11 mouse cellular contexts compared by ENCODE assay signal in the genomic region with DNA sequence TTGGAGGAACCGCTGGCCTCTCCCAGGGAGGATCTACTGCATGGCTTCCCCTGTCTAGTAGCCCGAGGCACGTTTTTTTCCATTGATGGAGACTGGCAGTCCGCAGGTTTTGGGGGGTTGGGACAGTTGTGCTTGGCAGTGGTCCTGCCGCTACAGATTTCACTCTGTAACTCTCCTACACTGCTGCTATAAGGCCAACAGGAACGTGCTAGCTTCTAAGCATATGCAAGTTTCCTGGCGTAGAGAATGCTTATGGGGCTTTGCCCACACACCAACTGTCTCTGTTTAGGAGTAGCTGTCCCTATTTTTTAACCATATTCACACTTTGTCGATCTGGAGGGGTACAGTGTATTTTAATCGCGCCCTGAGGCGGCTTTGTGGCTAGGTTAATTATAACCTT. TPM values are rescaled to one million over a fixed set of nuclear protein-coding genes. Genes with fewer than 3 reads are reported as not detected.
A peak's percentile ranks its signal among the peaks of the same experiment; 100 is the strongest.
DNase-seq lines count a peak whose midpoint lies in the region; ATAC-seq and TF ChIP-seq lines count a peak whose summit lies in the region.
"Had no signal": no experiment of that assay in that cellular context is flagged by ENCODE, and none has a peak within 500 bp of the region (broad histone marks: within the 10 kb centered on the region; RNA-seq: fewer than 3 reads in every experiment).

No protein-coding gene starts in this region.

- TF ChIP-seq CTCF in intestine, postnatal 0 days (IDR thresholded peaks at IDR 0.05; ENCODE audit: low read depth) = no peak

- H3K27me3 ChIP-seq in limb, embryonic 12.5 days = no peaks in the 10 kb centered on the region
- no peaks in the 10 kb centered on the region for H3K27me3 ChIP-seq in limb, embryonic 10.5 days (ENCODE audit: low read depth, poor library complexity, severe bottlenecking)
- no peaks in the 10 kb centered on the region for H3K27me3 ChIP-seq in hindbrain, embryonic 16.5 days (replicated peaks; ENCODE audit: control insufficient read depth, insufficient read depth, low read length)
- H3K27me3 ChIP-seq in intestine, postnatal 0 days (replicated peaks; ENCODE audit: control insufficient read depth, insufficient read depth, low read length) = no peaks in the 10 kb centered on the region
- H3K27me3 ChIP-seq: heart, embryonic 15.5 days had no signal

- H3K4me3 ChIP-seq in limb, embryonic 12.5 days (replicated peaks) = no peak overlapping the region
- no peak overlapping the region for H3K4me3 ChIP-seq in limb, embryonic 10.5 days
- no peak overlapping the region for H3K4me3 ChIP-seq in hindbrain, embryonic 16.5 days (ENCODE audit: low read length)
- H3K4me3 ChIP-seq in intestine, postnatal 0 days (ENCODE audit: low read depth, low read length) = no peak overlapping the region
- H3K4me3 ChIP-seq: heart, embryonic 15.5 days had no signal

- 0 out of 2 replicates have a peak overlapping the region, but pooled peaks have one; percentile 5 for H3K4me2 ChIP-seq in limb, embryonic 12.5 days
- peak overlapping the region; percentile 18; the same call in 1 of the 2 replicates for H3K4me2 ChIP-seq in hindbrain, embryonic 16.5 days (ENCODE audit: low read length)
- no peak overlapping the region for H3K4me2 ChIP-seq in intestine, postnatal 0 days (replicated peaks; ENCODE audit: low read depth)
- H3K4me2 ChIP-seq: heart, embryonic 15.5 days; liver, embryonic 11.5 days had no signal

- H3K36me3 ChIP-seq in limb, embryonic 12.5 days = no peaks in the 10 kb centered on the region
- H3K36me3 ChIP-seq in limb, embryonic 10.5 days = no peaks in the 10 kb centered on the region
- H3K36me3 ChIP-seq in hindbrain, embryonic 16.5 days (ENCODE audit: control insufficient read depth, insufficient read depth, low read length) = no peaks in the 10 kb centered on the region
- no peaks in the 10 kb centered on the region for H3K36me3 ChIP-seq in intestine, postnatal 0 days (ENCODE audit: control insufficient read depth, insufficient read depth)
- H3K36me3 ChIP-seq: heart, embryonic 15.5 days had no signal

- no peak overlapping the region for H3K27ac ChIP-seq in limb, embryonic 12.5 days
- H3K27ac ChIP-seq in limb, embryonic 10.5 days = no peak overlapping the region
- H3K27ac ChIP-seq in hindbrain, embryonic 16.5 days (ENCODE audit: low read depth, low read length) = peak overlapping the region; percentile 47
- no peak overlapping the region for H3K27ac ChIP-seq in intestine, postnatal 0 days (ENCODE audit: low read depth, low read length)
- H3K27ac ChIP-seq: heart, embryonic 15.5 days had no signal

- WGBS in limb, embryonic 12.5 days = 54% methylated on average over 11 of the region's 11 CpGs
- 67% methylated on average over 11 of the region's 11 CpGs for WGBS in limb, embryonic 10.5 days
- WGBS in hindbrain, embryonic 16.5 days = 44% methylated on average over 11 of the region's 11 CpGs
- 69% methylated on average over 11 of the region's 11 CpGs for WGBS in intestine, postnatal 0 days

- no peak overlapping the region for H3K9ac ChIP-seq in limb, embryonic 12.5 days (replicated peaks)
- 0 out of 2 replicates have a peak overlapping the region, but pooled peaks have one; percentile 11 for H3K9ac ChIP-seq in hindbrain, embryonic 16.5 days (ENCODE audit: low read depth, low read length)
- H3K9ac ChIP-seq in intestine, postnatal 0 days (ENCODE audit: low read depth, low read length) = no peak overlapping the region
- H3K9ac ChIP-seq: heart, embryonic 15.5 days had no signal

- no peak for DNase-seq in limb, embryonic 10.5 days (ENCODE audit: low spot score)
- peak; percentile 81 to 90 for DNase-seq in left cerebral cortex, adult 9 months (ENCODE audit: low spot score in 2 of 2)
- DNase-seq in right cerebral cortex, postnatal 14 days = peak; percentile 48
- DNase-seq in thymus, postnatal 14 days = no peak
- DNase-seq in spleen, adult 12 weeks (ENCODE audit: low spot score) = no peak
- DNase-seq: kidney, adult 9 months had no signal

- H3K9me3 ChIP-seq in limb, embryonic 12.5 days = no peaks in the 10 kb centered on the region
- H3K9me3 ChIP-seq in limb, embryonic 10.5 days (replicated peaks) = no peaks in the 10 kb centered on the region
- no peaks in the 10 kb centered on the region for H3K9me3 ChIP-seq in hindbrain, embryonic 16.5 days (ENCODE audit: control insufficient read depth, low read length)
- H3K9me3 ChIP-seq in intestine, postnatal 0 days (ENCODE audit: control insufficient read depth) = no peaks in the 10 kb centered on the region
- H3K9me3 ChIP-seq: heart, embryonic 15.5 days had no signal

- H3K4me1 ChIP-seq in limb, embryonic 12.5 days (replicated peaks) = 0 out of 2 replicates have a peak, but pooled peaks cover 6% of the 10 kb centered on the region
- H3K4me1 ChIP-seq in limb, embryonic 10.5 days = no peaks in the 10 kb centered on the region
- H3K4me1 ChIP-seq in hindbrain, embryonic 16.5 days (ENCODE audit: control insufficient read depth, insufficient read depth, low read depth, low read length) = peaks cover 10% of the 10 kb centered on the region
- no peaks in the 10 kb centered on the region for H3K4me1 ChIP-seq in intestine, postnatal 0 days (replicated peaks; ENCODE audit: control insufficient read depth, insufficient read depth, low read length)
- H3K4me1 ChIP-seq: heart, embryonic 15.5 days had no signal

- ATAC-seq in limb, embryonic 12.5 days (ENCODE audit: insufficient number of reproducible peaks, insufficient read depth, low FRiP score, low TSS enrichment, low read depth) = no peak
- peak; percentile 52; the same call in 1 of the 2 replicates for ATAC-seq in hindbrain, embryonic 16.5 days
- ATAC-seq in intestine, postnatal 0 days = no peak

RNA-seq across cellular contexts. Expression of a gene that starts 30.8 kb away (rescaled TPM):
- polyA plus RNA-seq in limb, embryonic 12.5 days (2016; fragmentation: Nextera tagmentation; extraction: Ambion mirVana) = 1.6 and 1.8 TPM in 2 replicates
- polyA plus RNA-seq in limb, embryonic 10.5 days (2016; fragmentation: Nextera tagmentation; extraction: Ambion mirVana) = not detected in 2 replicates
- 31.2 and 35.5 TPM in 2 replicates for polyA plus RNA-seq in hindbrain, embryonic 16.5 days (2015; fragmentation: Nextera tagmentation; extraction: Ambion mirVana)
- polyA plus RNA-seq in intestine, postnatal 0 days (2015; fragmentation: Nextera tagmentation; extraction: Ambion mirVana) = 0.60 and 0.82 TPM in 2 replicates

Comparison
In these comparisons a context has a peak if more than half of its experiments do, and no peak if none do; other contexts are left out.
1. DNase-seq: peak in left cerebral cortex, adult 9 months (2 of 2) and right cerebral cortex, postnatal 14 days (single experiment); none in limb, embryonic 10.5 days (single experiment), thymus, postnatal 14 days (single experiment) and spleen, adult 12 weeks (single experiment).
2. RNA of a gene that starts 30.8 kb away (polyA plus RNA-seq): 31.2 to 35.5 TPM in hindbrain, embryonic 16.5 days; 1.6 to 1.8 TPM in limb, embryonic 12.5 days, 0.60 to 0.82 TPM in intestine, postnatal 0 days and not detected in limb, embryonic 10.5 days; every median in the first group is over 10 times any median in the second.